Mouse (Mus musculus) small intestine, adult 2 months (tissue): ENCODE results near the gene Zfp385a.

Experiments used
- CTCF ChIP-seq: fragments of 200-500 bp; IDR thresholded peaks from 2 replicates; pipeline ENCODE4 v1.5.1; 2012; ENCODE audit warnings: low read depth, mild to moderate bottlenecking, control low read depth, inconsistent platforms, low read length, moderate library complexity, mixed read lengths; ENCODE audit not compliant: insufficient replicate concordance, insufficient read length; ENCODE audit errors: extremely low read depth
- POLR2A ChIP-seq: fragments of 200-500 bp; IDR thresholded peaks from 2 replicates; pipeline ENCODE4 v1.6.1; 2012; ENCODE audit warnings: low read depth, mild to moderate bottlenecking, control low read depth, inconsistent platforms, low read length, moderate library complexity

GRCm38 (mm10) chr15:103308876-103309580 is 30.9 kb downstream of the Zfp385a start:
- TF ChIP-seq CTCF, result no peak
- no peak for TF ChIP-seq POLR2A
